Mouse (Mus musculus) heart, adult 11 months (tissue): ENCODE data around the gene Zmynd12.

Source experiments
- DNase-seq: peaks from one replicate; pipeline ENCODE4 v3.0.0; 2022

The Zmynd12 gene

GRCm38 (mm10) chr4:119450436-119450835, 27.8 kb downstream of the Zmynd12 start:
- DNase-seq: peak; percentile 62

GRCm38 (mm10) chr4:119453128-119453527, 30.5 kb downstream of the Zmynd12 start:
- DNase-seq: no peak

- DNase-seq: no peak
Observed at GRCm38 (mm10) chr4:119453533-119453932, 30.9 kb downstream of the Zmynd12 start.

GRCm38 (mm10) chr4:119460296-119460695, 37.7 kb downstream of the Zmynd12 start:
- DNase-seq: no peak

GRCm38 (mm10) chr4:119460728-119461141, 38.1 kb downstream of the Zmynd12 start:
- DNase-seq: peak; percentile 97

GRCm38 (mm10) chr4:119462457-119462856, 39.8 kb downstream of the Zmynd12 start:
- no peak for DNase-seq

GRCm38 (mm10) chr4:119462858-119463755, 40.5 kb downstream of the Zmynd12 start:
- peak; percentile 97 for DNase-seq

GRCm38 (mm10) chr4:119463756-119464419, 41.3 kb downstream of the Zmynd12 start:
- no peak for DNase-seq

- DNase-seq: no peak
Observed at GRCm38 (mm10) chr4:119465841-119466240, 43.2 kb downstream of the Zmynd12 start.

- no peak for DNase-seq
Observed at GRCm38 (mm10) chr4:119467720-119468380, 45.2 kb downstream of the Zmynd12 start.

GRCm38 (mm10) chr4:119472545-119472944, 49.9 kb downstream of the Zmynd12 start:
- no peak for DNase-seq

GRCm38 (mm10) chr4:119473150-119473549, 50.5 kb downstream of the Zmynd12 start:
- no peak for DNase-seq

GRCm38 (mm10) chr4:119483051-119483450, 60.4 kb downstream of the Zmynd12 start:
- DNase-seq: peak; percentile 90

- no peak for DNase-seq
Observed at GRCm38 (mm10) chr4:119484882-119485281, 62.3 kb downstream of the Zmynd12 start.

GRCm38 (mm10) chr4:119489666-119490065, 67.1 kb downstream of the Zmynd12 start:
- no peak for DNase-seq

- DNase-seq: no peak
Observed at GRCm38 (mm10) chr4:119490806-119491205, 68.2 kb downstream of the Zmynd12 start.

GRCm38 (mm10) chr4:119492291-119492932, 69.8 kb downstream of the Zmynd12 start, which contains the start of gene Rimkla:
Gene Rimkla, minus strand, starts transcription at chr4:119492628.
- peak; percentile 97 for DNase-seq

- DNase-seq: no peak
Observed at GRCm38 (mm10) chr4:119492933-119493327, 70.3 kb downstream of the Zmynd12 start.

- DNase-seq: no peak
Observed at GRCm38 (mm10) chr4:119498319-119498848, 75.8 kb downstream of the Zmynd12 start.

- no peak for DNase-seq
Observed at GRCm38 (mm10) chr4:119511591-119511990, 89.0 kb downstream of the Zmynd12 start.

GRCm38 (mm10) chr4:119512731-119513141, 90.1 kb downstream of the Zmynd12 start:
- peak; percentile 92 for DNase-seq
